Mouse (Mus musculus) forebrain, embryonic 13.5 days (tissue): Measurements from ENCODE around the gene Wnt4. TPM values are rescaled to one million over a fixed set of nuclear protein-coding genes. Genes with fewer than 3 reads are reported as not detected.

Source experiments
- ATAC-seq: fragments of 200-750 bp; cut with Nextera tagmentation; 2 replicates; pipeline ENCODE4 v1.8.0; 2017
- H3K27ac ChIP-seq: fragments of 300-500 bp; sonication (generic); 2 replicates; pipeline ENCODE4 v1.5.1; 2015; ENCODE audit warnings: inconsistent platforms, mild to moderate bottlenecking, moderate library complexity
- H3K27me3 ChIP-seq: fragments of 300-500 bp; sonication (generic); 2 replicates; pipeline ENCODE4 v1.6.1; 2015; ENCODE audit warnings: mild to moderate bottlenecking, inconsistent platforms
- H3K36me3 ChIP-seq: fragments of 300-500 bp; sonication (generic); 2 replicates; pipeline ENCODE4 v1.6.1; 2015; ENCODE audit warnings: mild to moderate bottlenecking, inconsistent platforms; ENCODE audit not compliant: poor library complexity, severe bottlenecking
- H3K4me1 ChIP-seq: fragments of 300-500 bp; sonication (generic); 2 replicates; pipeline ENCODE4 v1.6.1; 2015; ENCODE audit warnings: inconsistent platforms
- H3K4me2 ChIP-seq: fragments of 300-500 bp; sonication (generic); 2 replicates; pipeline ENCODE4 v1.6.1; 2015; ENCODE audit warnings: inconsistent platforms, mild to moderate bottlenecking, moderate library complexity
- H3K4me3 ChIP-seq: fragments of 300-500 bp; sonication (generic); 2 replicates; pipeline ENCODE4 v1.5.1; 2015; ENCODE audit warnings: mild to moderate bottlenecking, inconsistent platforms
- H3K9ac ChIP-seq: fragments of 300-500 bp; sonication (generic); 2 replicates; pipeline ENCODE4 v1.6.1; 2015; ENCODE audit warnings: mild to moderate bottlenecking, inconsistent platforms
- H3K9me3 ChIP-seq: fragments of 300-500 bp; sonication (generic); replicated peaks from 2 replicates; pipeline ENCODE4 v1.6.1; 2016; ENCODE audit warnings: inconsistent platforms
- WGBS: fragments of 180-500 bp; shearing (Covaris S2); methylation state at CpG from one replicate; pipeline ENCODE4 v1.1.7; 2015; 5-methylcytosine and 5-hydroxymethylcytosine counted together
- polyA plus RNA-seq: library from polyadenylated mRNA; unstranded; fragments of >200 nt; fragmentation: Nextera tagmentation; extraction: Ambion mirVana; gene quantifications from 2 replicates; pipeline ENCODE4 v1.2.1, GENCODE M21; 2015

The Wnt4 gene
- polyA plus RNA-seq, 1 experiment from 2014 or later, result 0.30 TPM

DNA sequence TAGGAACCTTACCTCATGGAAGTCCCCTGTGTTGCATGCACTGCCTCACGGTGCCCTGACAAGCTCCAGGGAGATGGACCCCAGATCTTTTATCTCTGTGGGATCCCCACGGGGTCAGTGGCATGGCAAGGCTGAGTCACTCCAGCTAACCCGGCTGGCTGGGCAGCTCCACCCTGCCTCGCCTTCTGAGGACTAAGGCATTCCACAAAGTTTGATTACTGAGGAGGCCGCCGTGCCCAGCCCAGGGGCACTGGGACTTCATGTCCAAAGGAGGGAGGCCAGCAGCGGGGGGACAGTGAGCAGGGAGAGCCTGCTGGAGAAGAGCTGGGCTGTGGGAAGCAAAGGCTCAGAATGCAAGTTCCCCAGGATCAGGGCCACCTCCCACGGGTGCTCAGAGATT is 21.7 kb upstream of the Wnt4 start:
- 75% methylated on average over 8 of the region's 8 CpGs for WGBS
- no peak for ATAC-seq
- H3K36me3 ChIP-seq, result no peaks in the 10 kb centered on the region
- H3K27me3 ChIP-seq, result no peaks in the 10 kb centered on the region
- no peak overlapping the region for H3K4me2 ChIP-seq
- H3K4me1 ChIP-seq, result 0 out of 2 replicates have a peak, but pooled peaks cover 2% of the 10 kb centered on the region
- H3K4me3 ChIP-seq, result no peak overlapping the region
- H3K9ac ChIP-seq, result no peak overlapping the region
- H3K27ac ChIP-seq, result no peak overlapping the region
- H3K9me3 ChIP-seq, result no peaks in the 10 kb centered on the region

DNA sequence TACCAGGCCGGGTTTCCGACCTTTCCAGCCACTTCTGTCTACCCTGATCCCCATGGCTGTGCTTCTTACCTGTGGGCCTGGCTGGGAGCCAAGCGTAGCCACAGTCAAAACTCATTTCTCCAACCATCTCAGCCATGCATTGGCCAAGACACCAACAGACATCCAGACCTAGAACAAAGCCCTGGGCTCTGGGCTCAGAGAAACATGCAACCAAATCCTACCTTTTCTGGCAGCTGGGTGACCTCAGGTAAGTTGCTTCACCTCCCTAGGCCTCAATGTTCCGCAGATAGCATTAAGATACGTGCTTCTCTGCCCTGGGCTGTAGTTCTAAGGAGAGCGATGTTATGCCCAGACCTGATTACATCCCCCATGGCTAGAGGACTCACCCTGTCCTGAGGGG is 15.5 kb upstream of the Wnt4 start:
- Histone ChIP-seq H3K9me3 (no peaks in the 10 kb centered on the region), H3K27ac (no peak overlapping the region), H3K27me3 (no peaks in the 10 kb centered on the region), H3K4me2 (no peak overlapping the region), H3K4me1 (no peaks in the 10 kb centered on the region), H3K4me3 (no peak overlapping the region), H3K36me3 (no peaks in the 10 kb centered on the region), H3K9ac (no peak overlapping the region)
- no peak for ATAC-seq
- WGBS, result 88% methylated on average over 6 of the region's 6 CpGs

DNA sequence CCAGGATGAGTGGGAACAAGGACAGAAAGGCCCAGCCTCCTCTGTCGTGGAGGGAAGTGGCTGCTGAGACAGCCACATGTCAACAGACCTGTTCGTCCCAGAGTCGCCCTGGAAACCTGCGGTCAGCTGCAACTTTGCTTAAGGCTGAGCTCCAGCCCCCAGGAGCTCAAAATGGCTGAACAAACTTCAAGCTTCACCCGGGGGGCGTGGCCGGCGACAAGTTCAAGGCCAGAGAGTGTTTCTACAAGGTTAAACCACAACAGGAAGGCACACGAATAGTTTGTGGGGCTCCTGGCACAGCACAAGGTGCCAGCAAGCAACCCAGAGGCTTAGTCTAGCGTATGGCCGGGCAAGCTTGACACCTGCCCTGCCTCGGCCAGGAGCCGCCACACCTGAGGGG is 13.2 kb upstream of the Wnt4 start:
- no peaks in the 10 kb centered on the region for H3K27me3 ChIP-seq
- H3K9ac ChIP-seq, result no peak overlapping the region
- no peak overlapping the region for H3K4me3 ChIP-seq
- H3K9me3 ChIP-seq, result no peaks in the 10 kb centered on the region
- H3K4me2 ChIP-seq, result no peak overlapping the region
- no peaks in the 10 kb centered on the region for H3K36me3 ChIP-seq
- ATAC-seq, result no peak
- H3K4me1 ChIP-seq, result no peaks in the 10 kb centered on the region
- no peak overlapping the region for H3K27ac ChIP-seq
- 83% methylated on average over 13 of the region's 13 CpGs for WGBS

- no peak for ATAC-seq
- Histone ChIP-seq H3K27me3 (no peaks in the 10 kb centered on the region), H3K4me3 (no peak overlapping the region), H3K36me3 (no peaks in the 10 kb centered on the region), H3K9me3 (no peaks in the 10 kb centered on the region), H3K27ac (no peak overlapping the region), H3K4me1 (no peaks in the 10 kb centered on the region), H3K4me2 (no peak overlapping the region), H3K9ac (no peak overlapping the region)
- WGBS, result 75% methylated on average over 5 of the region's 5 CpGs
Measured at GRCm38 (mm10) chr4:137265116-137265515, 12.2 kb upstream of the Wnt4 start.

DNA sequence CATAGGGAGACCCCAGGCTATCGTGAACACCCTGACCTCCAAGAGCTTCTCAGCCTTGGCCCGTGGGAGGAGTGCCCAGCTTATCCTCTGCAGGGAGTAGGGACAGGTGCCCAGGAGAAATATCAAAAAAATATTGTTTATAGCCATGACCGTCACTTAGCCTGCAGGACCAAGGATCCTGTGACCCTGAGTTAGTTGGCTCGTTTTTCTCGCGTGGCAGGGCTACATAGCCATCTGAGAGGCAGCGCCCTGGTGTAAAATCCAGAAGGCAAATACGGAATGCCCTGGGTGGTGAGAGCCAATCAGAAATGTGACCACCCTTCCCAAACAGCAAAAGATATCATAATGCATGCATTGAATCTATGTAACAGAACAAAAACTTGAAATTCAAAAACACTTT is 8.7 kb upstream of the Wnt4 start:
- no peaks in the 10 kb centered on the region for H3K4me1 ChIP-seq
- H3K4me2 ChIP-seq, result no peak overlapping the region
- no peak for ATAC-seq
- H3K9me3 ChIP-seq, result no peaks in the 10 kb centered on the region
- H3K27ac ChIP-seq, result no peak overlapping the region
- H3K36me3 ChIP-seq, result no peaks in the 10 kb centered on the region
- H3K27me3 ChIP-seq, result no peaks in the 10 kb centered on the region
- no peak overlapping the region for H3K9ac ChIP-seq
- 88% methylated on average over 8 of the region's 8 CpGs for WGBS
- no peak overlapping the region for H3K4me3 ChIP-seq

DNA sequence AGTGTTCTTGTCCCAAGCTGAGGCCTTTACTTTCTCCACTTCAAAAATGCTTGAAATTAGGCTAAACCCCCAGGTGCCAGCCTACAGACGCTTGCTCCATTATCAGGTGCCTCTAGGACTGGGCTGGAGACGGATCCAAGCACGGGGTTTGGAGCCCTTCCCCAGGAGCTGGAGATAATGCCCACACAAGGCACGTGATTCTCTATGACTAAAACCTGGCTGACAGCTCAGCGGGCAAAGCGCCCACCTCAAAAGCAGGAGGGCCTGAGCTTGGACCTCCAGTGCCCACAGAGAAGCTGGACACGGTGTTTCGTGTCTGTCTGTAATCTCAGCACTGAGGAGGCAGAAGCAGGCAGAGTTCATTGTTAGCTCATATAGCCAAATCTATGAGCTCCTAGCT is 5.4 kb upstream of the Wnt4 start:
- Histone ChIP-seq H3K4me2 (no peak overlapping the region), H3K36me3 (no peaks in the 10 kb centered on the region), H3K27me3 (peaks cover 27% of the 10 kb centered on the region), H3K4me3 (no peak overlapping the region), H3K9ac (no peak overlapping the region), H3K9me3 (no peaks in the 10 kb centered on the region), H3K4me1 (peaks cover 3% of the 10 kb centered on the region), H3K27ac (no peak overlapping the region)
- 78% methylated on average over 8 of the region's 8 CpGs for WGBS
- no peak for ATAC-seq

GRCm38 (mm10) chr4:137274304-137274703 is 3.0 kb upstream of the Wnt4 start:
- Histone ChIP-seq H3K4me2 (no peak overlapping the region), H3K27me3 (peaks cover 52% of the 10 kb centered on the region), H3K4me3 (no peak overlapping the region), H3K36me3 (no peaks in the 10 kb centered on the region), H3K4me1 (peaks cover 22% of the 10 kb centered on the region), H3K9me3 (no peaks in the 10 kb centered on the region), H3K9ac (no peak overlapping the region), H3K27ac (no peak overlapping the region)
- 3% methylated on average over 6 of the region's 6 CpGs for WGBS
- ATAC-seq, result no peak

DNA sequence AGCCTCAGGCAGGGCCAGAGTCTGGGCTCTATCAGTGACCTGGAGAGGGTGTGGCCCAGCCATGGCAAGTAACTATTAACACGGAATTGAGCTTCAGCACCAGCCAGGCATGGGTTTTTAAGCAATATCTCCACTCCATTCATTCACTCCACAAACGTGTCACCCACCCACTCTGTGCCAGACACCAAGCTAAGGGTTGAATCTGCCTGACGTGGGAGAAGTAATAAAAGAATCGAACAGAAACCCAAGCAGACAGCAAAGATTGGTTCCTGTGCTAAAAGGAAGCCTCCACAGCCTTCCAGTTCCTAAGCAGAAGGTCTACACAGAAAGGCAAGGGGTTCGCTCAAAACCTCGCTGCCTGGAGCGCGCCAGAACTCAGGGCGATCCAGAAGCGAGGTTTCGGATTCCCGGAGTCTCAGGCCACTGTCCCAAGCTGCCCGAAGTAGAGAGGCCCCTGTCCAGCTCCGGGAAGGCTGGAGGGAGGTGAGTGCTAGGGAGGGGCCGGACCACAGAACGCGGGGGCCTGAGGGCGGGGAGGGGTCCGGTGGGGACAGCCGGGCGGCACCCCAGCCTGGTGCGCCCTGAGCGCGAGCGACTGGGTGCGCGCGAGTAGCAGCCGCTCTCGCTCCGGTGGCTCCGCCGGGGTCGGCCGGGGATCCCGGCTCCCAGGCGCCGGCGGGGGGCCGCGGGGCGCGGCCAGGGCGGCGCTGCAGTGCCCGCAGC is 685 bp upstream of the Wnt4 start:
- H3K4me3 ChIP-seq, result peak overlapping the region; percentile 49
- peaks cover 22% of the 10 kb centered on the region for H3K4me1 ChIP-seq
- H3K4me2 ChIP-seq, result peak overlapping the region; percentile 85
- H3K27ac ChIP-seq, result no peak overlapping the region
- ATAC-seq, result no peak
- peaks cover 72% of the 10 kb centered on the region for H3K27me3 ChIP-seq
- H3K9me3 ChIP-seq, result no peaks in the 10 kb centered on the region
- H3K9ac ChIP-seq, result peak overlapping the region; percentile 55
- WGBS, result 1% methylated on average over 19 of the region's 46 CpGs
- no peaks in the 10 kb centered on the region for H3K36me3 ChIP-seq

DNA sequence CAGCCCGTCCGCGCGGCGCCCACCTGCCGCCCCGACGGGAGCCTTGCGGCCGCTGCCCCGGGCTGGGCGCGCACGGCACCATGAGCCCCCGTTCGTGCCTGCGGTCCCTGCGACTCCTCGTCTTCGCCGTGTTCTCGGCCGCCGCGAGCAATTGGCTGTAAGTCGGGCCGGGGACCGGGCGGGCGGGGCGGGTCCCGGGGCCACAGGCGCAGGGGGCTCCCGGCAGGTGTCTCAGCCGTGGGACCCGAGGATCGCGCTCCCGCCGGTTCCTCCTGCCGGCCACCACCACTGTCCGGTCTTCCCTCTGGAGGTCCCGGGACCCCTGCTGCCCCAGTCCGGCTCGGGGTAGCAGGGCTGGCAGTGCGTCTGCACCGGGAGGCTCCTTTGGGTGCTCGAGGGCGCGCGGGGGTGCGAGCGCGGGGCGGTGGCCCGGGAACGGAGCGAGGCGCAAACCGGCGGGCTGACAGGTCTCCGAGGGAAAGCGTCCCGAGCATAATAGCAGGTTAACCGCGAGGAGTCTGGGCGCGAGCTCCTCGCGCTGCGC is 383 bp downstream of the Wnt4 start:
- Histone ChIP-seq H3K4me2 (peak overlapping the region; percentile 85), H3K4me3 (peak overlapping the region; percentile 49), H3K9ac (peak overlapping the region; percentile 55), H3K27me3 (peaks cover 81% of the 10 kb centered on the region), H3K36me3 (no peaks in the 10 kb centered on the region), H3K9me3 (no peaks in the 10 kb centered on the region), H3K4me1 (peaks cover 24% of the 10 kb centered on the region), H3K27ac (no peak overlapping the region)
- ATAC-seq, result no peak
- whole genome bisulfite sequencing, result under 1% methylated on average over 45 of the region's 71 CpGs

- peak overlapping the region; percentile 85 for H3K4me2 ChIP-seq
- no peaks in the 10 kb centered on the region for H3K9me3 ChIP-seq
- WGBS, result 1% methylated on average over 22 of the region's 22 CpGs
- H3K4me1 ChIP-seq, result peaks cover 30% of the 10 kb centered on the region
- H3K27ac ChIP-seq, result no peak overlapping the region
- no peaks in the 10 kb centered on the region for H3K36me3 ChIP-seq
- H3K9ac ChIP-seq, result peak overlapping the region; percentile 55; the same call in 1 of the 2 replicates
- peaks cover 88% of the 10 kb centered on the region for H3K27me3 ChIP-seq
- H3K4me3 ChIP-seq, result peak overlapping the region; percentile 49
- no peak for ATAC-seq
Measured at GRCm38 (mm10) chr4:137278144-137279040, 1.1 kb downstream of the Wnt4 start.

- Histone ChIP-seq H3K27ac (no peak overlapping the region), H3K36me3 (no peaks in the 10 kb centered on the region), H3K4me2 (no peak overlapping the region), H3K9me3 (no peaks in the 10 kb centered on the region), H3K4me3 (no peak overlapping the region), H3K4me1 (peaks cover 30% of the 10 kb centered on the region), H3K9ac (no peak overlapping the region), H3K27me3 (peaks cover 94% of the 10 kb centered on the region)
- WGBS, result 20% methylated on average over 5 of the region's 5 CpGs
- no peak for ATAC-seq
Measured at GRCm38 (mm10) chr4:137279346-137279745, 2.1 kb downstream of the Wnt4 start.

DNA sequence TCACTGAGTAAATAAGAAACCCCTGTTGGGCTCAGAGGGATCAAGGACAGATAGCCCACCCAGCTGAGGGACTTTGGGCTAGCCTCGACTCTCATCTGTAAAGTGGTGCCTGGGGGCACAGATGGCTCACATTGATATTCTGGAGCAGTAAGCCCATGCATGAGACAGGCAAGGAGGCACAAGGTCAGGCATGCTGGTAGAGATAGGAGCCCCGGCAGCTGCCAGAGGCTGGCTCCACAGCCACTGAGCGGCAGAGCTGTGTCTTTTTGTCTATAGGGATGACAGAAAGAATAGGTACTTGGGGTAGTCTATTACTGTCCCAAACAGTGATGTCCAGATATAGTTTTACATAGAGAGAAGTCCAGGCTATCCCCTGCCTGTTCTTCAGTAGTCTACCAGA is 4.0 kb downstream of the Wnt4 start:
- no peak for ATAC-seq
- H3K9ac ChIP-seq, result no peak overlapping the region
- H3K4me3 ChIP-seq, result no peak overlapping the region
- H3K27ac ChIP-seq, result no peak overlapping the region
- H3K9me3 ChIP-seq, result no peaks in the 10 kb centered on the region
- WGBS, result 69% methylated on average over 3 of the region's 3 CpGs
- H3K36me3 ChIP-seq, result no peaks in the 10 kb centered on the region
- no peak overlapping the region for H3K4me2 ChIP-seq
- H3K27me3 ChIP-seq, result peaks cover 82% of the 10 kb centered on the region
- peaks cover 30% of the 10 kb centered on the region for H3K4me1 ChIP-seq
